Mouse (Mus musculus) limb, embryonic 14.5 days (tissue): ENCODE measurements around the gene Herc1. TPM values are rescaled to one million over a fixed set of nuclear protein-coding genes. Genes with fewer than 3 reads are reported as not detected.

Source experiments
- ATAC-seq: fragments of 200-750 bp; cut with Nextera tagmentation; 2 replicates; pipeline ENCODE4 v1.8.0; 2017; ENCODE audit warnings: low read depth, moderate number of reproducible peaks, moderate TSS enrichment; ENCODE audit not compliant: low FRiP score
- DNase-seq: peaks from one replicate; pipeline ENCODE4 v3.0.0-alpha.2; 2015; ENCODE audit warnings: low spot score
- H3K27ac ChIP-seq: fragments of 300-500 bp; sonication (generic); replicated peaks from 2 replicates; pipeline ENCODE4 v1.5.1; 2014; ENCODE audit warnings: low read depth, mild to moderate bottlenecking, low read length, moderate library complexity, mixed read lengths
- H3K27me3 ChIP-seq: fragments of 300-500 bp; sonication (generic); 2 replicates; pipeline ENCODE4 v1.6.1; 2014; ENCODE audit warnings: low read length, mixed read lengths; ENCODE audit not compliant: control insufficient read depth, insufficient read depth
- H3K36me3 ChIP-seq: fragments of 300-500 bp; sonication (generic); 2 replicates; pipeline ENCODE4 v1.6.1; 2014; ENCODE audit warnings: mild to moderate bottlenecking, low read length, moderate library complexity, mixed read lengths; ENCODE audit not compliant: control insufficient read depth, insufficient read depth
- H3K4me1 ChIP-seq: fragments of 300-500 bp; sonication (generic); 2 replicates; pipeline ENCODE4 v1.6.1; 2014; ENCODE audit warnings: antibody characterized with exemption, low read length, mixed read lengths; ENCODE audit not compliant: control insufficient read depth, insufficient read depth
- H3K4me2 ChIP-seq: fragments of 300-500 bp; sonication (generic); replicated peaks from 2 replicates; pipeline ENCODE4 v1.6.1; 2014; ENCODE audit warnings: low read depth, mild to moderate bottlenecking, low read length, moderate library complexity; ENCODE audit not compliant: severe bottlenecking
- H3K4me3 ChIP-seq: fragments of 300-500 bp; sonication (generic); replicated peaks from 2 replicates; pipeline ENCODE4 v1.5.1; 2014; ENCODE audit warnings: low read length
- H3K9ac ChIP-seq: fragments of 300-500 bp; sonication (generic); 2 replicates; pipeline ENCODE4 v1.6.1; 2014; ENCODE audit warnings: mild to moderate bottlenecking, low read depth, low read length, moderate library complexity; ENCODE audit not compliant: severe bottlenecking
- H3K9me3 ChIP-seq: fragments of 300-500 bp; sonication (generic); 2 replicates; pipeline ENCODE4 v1.6.1; 2016; ENCODE audit warnings: low read length; ENCODE audit not compliant: control insufficient read depth
- POLR2A ChIP-seq: fragments of 200-500 bp; IDR thresholded peaks from 2 replicates; pipeline ENCODE4 v1.8.0; 2012; ENCODE audit warnings: inconsistent platforms, mild to moderate bottlenecking, moderate library complexity, borderline replicate concordance; ENCODE audit not compliant: insufficient read depth, insufficient read length; ENCODE audit errors: extremely low read depth
- whole genome bisulfite sequencing: fragments of 180-500 bp; shearing (Covaris S2); extraction: QIAGEN DNeasy Blood & Tissue Kit; methylation state at CpG from one replicate; pipeline ENCODE4 v1.1.7; 2014; 5-methylcytosine and 5-hydroxymethylcytosine counted together
- polyA plus RNA-seq, 2 experiments: library from polyadenylated mRNA; depleted of rRNA in 1 of 2; stranded (reverse) in 1 of 2; unstranded in 1 of 2; fragments of >200 nt; fragmentation: Nextera tagmentation in 1 of 2; extraction: Ambion mirVana in 1 of 2; gene quantifications; 2 replicates each; pipeline versions ENCODE4 v1.2.1 to v1.2.3; 2012 to 2014

Gene Herc1
- polyA plus RNA-seq, 2 experiments = 20.6 to 23.5 TPM

- H3K4me3 ChIP-seq = no peak overlapping the region
- H3K4me1 ChIP-seq = peaks cover 14% of the 10 kb centered on the region
- no peak overlapping the region for H3K27ac ChIP-seq
- TF ChIP-seq POLR2A = no peak
- peaks cover 73% of the 10 kb centered on the region for H3K36me3 ChIP-seq
- ATAC-seq (no peak), DNase-seq (no peak)
- WGBS = 87% methylated on average over 6 of the region's 6 CpGs
- H3K4me2 ChIP-seq = no peak overlapping the region
- H3K9me3 ChIP-seq = no peaks in the 10 kb centered on the region
- no peaks in the 10 kb centered on the region for H3K27me3 ChIP-seq
- no peak overlapping the region for H3K9ac ChIP-seq
Measured at GRCm38 (mm10) chr9:66516296-66516940, 166.2 kb downstream of the Herc1 start.

GRCm38 (mm10) chr9:66517746-66518145 is 167.5 kb downstream of the Herc1 start:
- no peak for TF ChIP-seq POLR2A
- H3K4me1 ChIP-seq = peaks cover 11% of the 10 kb centered on the region
- peaks cover 77% of the 10 kb centered on the region for H3K36me3 ChIP-seq

GRCm38 (mm10) chr9:66518251-66518650 is 168.0 kb downstream of the Herc1 start:
- Histone ChIP-seq H3K9me3 (no peaks in the 10 kb centered on the region), H3K36me3 (peaks cover 82% of the 10 kb centered on the region), H3K4me2 (no peak overlapping the region), H3K4me3 (no peak overlapping the region), H3K27ac (no peak overlapping the region), H3K9ac (no peak overlapping the region), H3K4me1 (peaks cover 6% of the 10 kb centered on the region), H3K27me3 (no peaks in the 10 kb centered on the region)
- no peak for TF ChIP-seq POLR2A
- WGBS = 85% methylated on average over 5 of the region's 5 CpGs
- ATAC-seq = no peak
- no peak for DNase-seq

More at GRCm38 (mm10) chr9:66517746-66518145, 167.5 kb downstream of the Herc1 start:
- Histone ChIP-seq H3K27ac (no peak overlapping the region), H3K9me3 (no peaks in the 10 kb centered on the region), H3K27me3 (no peaks in the 10 kb centered on the region), H3K4me2 (no peak overlapping the region), H3K9ac (no peak overlapping the region), H3K4me3 (no peak overlapping the region)
- WGBS = 92% methylated on average over 10 of the region's 10 CpGs
- DNase-seq = no peak
- no peak for ATAC-seq

DNA sequence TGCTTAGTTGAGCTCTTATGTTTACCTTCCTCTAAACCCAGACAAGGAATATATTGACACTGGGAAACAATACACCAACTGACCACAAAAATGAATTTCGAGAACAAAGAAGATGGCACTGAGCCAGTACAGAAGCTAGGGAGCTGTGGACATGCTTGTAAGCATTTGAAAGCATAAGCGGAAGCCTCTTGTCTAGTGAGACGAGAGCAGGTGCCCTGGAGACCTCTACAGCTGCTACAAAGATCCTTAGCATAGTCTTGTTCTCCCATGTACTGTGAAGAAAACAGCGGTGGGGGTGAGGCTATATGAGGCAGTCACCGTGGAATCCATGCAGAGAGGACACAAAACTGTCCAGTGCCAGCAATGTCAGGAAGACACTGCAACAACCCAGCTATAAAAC is 168.7 kb downstream of the Herc1 start:
- ATAC-seq = no peak
- Histone ChIP-seq H3K4me1 (peaks cover 3% of the 10 kb centered on the region), H3K27ac (no peak overlapping the region), H3K9me3 (no peaks in the 10 kb centered on the region), H3K4me3 (no peak overlapping the region), H3K27me3 (no peaks in the 10 kb centered on the region), H3K9ac (no peak overlapping the region), H3K4me2 (no peak overlapping the region), H3K36me3 (peaks cover 79% of the 10 kb centered on the region)
- peak; percentile 50 for DNase-seq
- TF ChIP-seq POLR2A = no peak
- 82% methylated on average over 5 of the region's 5 CpGs for WGBS

DNA sequence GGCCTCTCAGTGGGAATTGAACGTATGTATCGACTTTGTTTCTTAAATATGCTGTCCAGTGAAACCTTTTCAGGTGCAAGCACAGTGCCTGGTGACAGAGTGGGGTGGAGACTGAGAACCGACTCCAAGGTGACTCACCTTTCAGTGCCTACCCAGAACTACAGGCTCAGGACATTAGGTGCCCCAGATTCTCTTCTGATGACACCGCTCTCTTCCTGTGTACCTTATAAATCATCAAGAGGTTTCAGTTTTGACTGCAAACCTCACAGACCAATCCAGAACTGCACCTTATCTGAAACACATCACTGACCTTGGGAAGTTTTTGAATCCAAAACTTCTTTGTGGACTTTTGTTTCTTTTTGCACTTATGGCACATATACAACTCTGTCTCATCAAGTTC is 170.0 kb downstream of the Herc1 start:
- WGBS = 93% methylated on average over 4 of the region's 4 CpGs
- Histone ChIP-seq H3K9ac (no peak overlapping the region), H3K4me3 (no peak overlapping the region), H3K27me3 (no peaks in the 10 kb centered on the region), H3K4me1 (no peaks in the 10 kb centered on the region), H3K9me3 (no peaks in the 10 kb centered on the region), H3K27ac (no peak overlapping the region), H3K4me2 (no peak overlapping the region), H3K36me3 (peaks cover 73% of the 10 kb centered on the region)
- TF ChIP-seq POLR2A = no peak
- DNase-seq = no peak
- ATAC-seq = no peak

GRCm38 (mm10) chr9:66521595-66521994 is 171.3 kb downstream of the Herc1 start:
- Histone ChIP-seq H3K27me3 (no peaks in the 10 kb centered on the region), H3K9me3 (no peaks in the 10 kb centered on the region), H3K4me2 (no peak overlapping the region), H3K36me3 (peaks cover 75% of the 10 kb centered on the region), H3K4me1 (no peaks in the 10 kb centered on the region), H3K4me3 (no peak overlapping the region), H3K27ac (no peak overlapping the region), H3K9ac (no peak overlapping the region)
- 99% methylated on average over 3 of the region's 3 CpGs for WGBS
- no peak for ATAC-seq
- no peak for TF ChIP-seq POLR2A
- DNase-seq = no peak
